Mouse (Mus musculus) cerebral cortex, adult 2 months (tissue): ENCODE data around the gene Rab37.

Source experiments
- WGBS: fragments of 180-500 bp; shearing (Covaris S2); methylation state at CpG from one replicate; pipeline ENCODE4 v1.1.7; 2018; 5-methylcytosine and 5-hydroxymethylcytosine counted together

Gene Rab37

GRCm38 (mm10) chr11:115086213-115086612 lies 5.0 kb upstream of the Rab37 start:
- 79% methylated on average over 7 of the region's 7 CpGs for WGBS

- 67% methylated on average over 6 of the region's 6 CpGs for WGBS
These were observed 1.4 kb upstream of the Rab37 start for GRCm38 (mm10) chr11:115089853-115090252.

- 23% methylated on average over 4 of the region's 4 CpGs for WGBS
These were observed 909 bp downstream of the Rab37 start for GRCm38 (mm10) chr11:115092140-115092539.

GRCm38 (mm10) chr11:115098203-115098932 lies 7.1 kb downstream of the Rab37 start:
- 35% methylated on average over 10 of the region's 10 CpGs for WGBS

- WGBS: 82% methylated on average over 16 of the region's 16 CpGs
These were observed 8.1 kb downstream of the Rab37 start for GRCm38 (mm10) chr11:115099241-115099840.

- 88% methylated on average over 5 of the region's 5 CpGs for WGBS
These were observed 8.9 kb downstream of the Rab37 start for GRCm38 (mm10) chr11:115100032-115100621.

GRCm38 (mm10) chr11:115100741-115101140 lies 9.5 kb downstream of the Rab37 start:
- 96% methylated on average over 7 of the region's 7 CpGs for WGBS

GRCm38 (mm10) chr11:115101615-115102051 lies 10.4 kb downstream of the Rab37 start:
- WGBS: 85% methylated on average over 6 of the region's 6 CpGs

GRCm38 (mm10) chr11:115102116-115102515 lies 10.9 kb downstream of the Rab37 start:
- 96% methylated on average over 9 of the region's 9 CpGs for WGBS

- 84% methylated on average over 25 of the region's 25 CpGs for WGBS
These were observed 12.5 kb downstream of the Rab37 start for GRCm38 (mm10) chr11:115103470-115104413.

- WGBS: 85% methylated on average over 8 of the region's 8 CpGs
These were observed 13.7 kb downstream of the Rab37 start for GRCm38 (mm10) chr11:115104769-115105563.

- WGBS: 92% methylated on average over 2 of the region's 2 CpGs
These were observed 15.4 kb downstream of the Rab37 start for GRCm38 (mm10) chr11:115106638-115107037.

- 41% methylated on average over 4 of the region's 4 CpGs for WGBS
These were observed 16.2 kb downstream of the Rab37 start for GRCm38 (mm10) chr11:115107403-115107916.

- WGBS: 80% methylated on average over 8 of the region's 8 CpGs
These were observed 16.9 kb downstream of the Rab37 start for GRCm38 (mm10) chr11:115108176-115108575.

GRCm38 (mm10) chr11:115110271-115110670 lies 19.0 kb downstream of the Rab37 start:
- 81% methylated on average over 5 of the region's 5 CpGs for WGBS

GRCm38 (mm10) chr11:115112196-115112595 lies 21.0 kb downstream of the Rab37 start:
- WGBS: 61% methylated on average over 3 of the region's 3 CpGs

- WGBS: 75% methylated on average over 9 of the region's 9 CpGs
These were observed 28.2 kb downstream of the Rab37 start for GRCm38 (mm10) chr11:115119409-115119808.

GRCm38 (mm10) chr11:115128483-115128882 lies 37.3 kb downstream of the Rab37 start:
- 78% methylated on average over 4 of the region's 4 CpGs for WGBS

- 88% methylated on average over 13 of the region's 13 CpGs for WGBS
These were observed 38.4 kb downstream of the Rab37 start for GRCm38 (mm10) chr11:115129508-115130126.

GRCm38 (mm10) chr11:115131768-115132381 lies 40.6 kb downstream of the Rab37 start:
- whole genome bisulfite sequencing: 81% methylated on average over 8 of the region's 8 CpGs
